Mouse (Mus musculus) stomach, postnatal 0 days (tissue): ENCODE data around the gene Tril.

Experiments used
- CTCF ChIP-seq: IDR thresholded peaks from 2 replicates; pipeline ENCODE4 v1.5.1; 2016; ENCODE audit warnings: antibody characterized with exemption, low read depth, mild to moderate bottlenecking, moderate library complexity
- EP300 ChIP-seq: optimal IDR thresholded peaks from 2 replicates; pipeline ENCODE3; 2016; ENCODE audit warnings: antibody characterized with exemption

GRCm38 (mm10) chr6:53806021-53806420 lies 14.6 kb downstream of the Tril start:
- TF ChIP-seq CTCF (no peak), EP300 (no peak)
